In genomic region chr14:31596408-31596807, GRCm38 (mm10) we compare ENCODE assay signal across 32 mouse cellular contexts. TPM values are rescaled to one million over a fixed set of nuclear protein-coding genes. Genes with fewer than 3 reads are reported as not detected.
DNase-seq lines count a peak whose midpoint lies in the region; ATAC-seq and TF ChIP-seq lines count a peak whose summit lies in the region.
"Had no signal": no experiment of that assay in that cellular context is flagged by ENCODE, and none has a peak within 500 bp of the region (broad histone marks: within the 10 kb centered on the region; RNA-seq: fewer than 3 reads in every experiment).

No protein-coding gene starts in this region.

- peak; percentile 55 for DNase-seq in liver, adult 2 months (ENCODE audit: extremely low read depth, low read depth, low spot score)
- peak; percentile 11 to 12 for DNase-seq in monocyte, adult 2 months (ENCODE audit: low read depth in 1 of 2, low spot score in 2 of 2)
- DNase-seq in cerebellum, postnatal 25 days: no peak
- DNase-seq in midbrain, embryonic 10.5 days (ENCODE audit: low spot score): no peak
- no peak for DNase-seq in layer of hippocampus, adult 9-11 months
- DNase-seq: adrenal gland, postnatal 14 days; cerebellum, adult 18-20 months; cerebellum, postnatal 10 days; heart, postnatal 10 days; kidney, postnatal 14 days; liver, embryonic 13.5 days; lung, postnatal 36 days; thymus, adult 2 months; thymus, postnatal 36 days had no signal

- no peak for TF ChIP-seq POLR2A in liver, adult 2 months (IDR thresholded peaks at IDR 0.05; ENCODE audit: extremely low read depth, insufficient read depth, low read length)
- no peak for TF ChIP-seq POLR2A in bone marrow macrophage, adult 2 months (IDR thresholded peaks at IDR 0.05; ENCODE audit: borderline replicate concordance, low read depth, low read length)

- no peaks in the 10 kb centered on the region for H3K36me3 ChIP-seq in liver, adult 2 months (ENCODE audit: control insufficient read depth, insufficient read depth, low read length)
- H3K36me3 ChIP-seq in liver, embryonic 12.5 days: no peaks in the 10 kb centered on the region
- H3K36me3 ChIP-seq in liver, embryonic 16.5 days (ENCODE audit: control insufficient read depth, insufficient read depth): no peaks in the 10 kb centered on the region
- no peaks in the 10 kb centered on the region for H3K36me3 ChIP-seq in midbrain, embryonic 10.5 days
- H3K36me3 ChIP-seq: embryonic facial prominence, embryonic 10.5 days; embryonic facial prominence, embryonic 15.5 days; heart, embryonic 13.5 days; hindbrain, embryonic 12.5 days; liver, embryonic 13.5 days; midbrain, embryonic 15.5 days; neural tube, embryonic 12.5 days had no signal

- no peak for ATAC-seq in liver, embryonic 12.5 days
- ATAC-seq in liver, embryonic 16.5 days (ENCODE audit: low read depth): peak; percentile 35
- ATAC-seq: forebrain, embryonic 13.5 days; intestine, postnatal 0 days; midbrain, embryonic 15.5 days had no signal

- no peaks in the 10 kb centered on the region for H3K79me2 ChIP-seq in liver, adult 2 months (ENCODE audit: control insufficient read depth, insufficient read depth, low read length)

- no peaks in the 10 kb centered on the region for H3K27me3 ChIP-seq in liver, adult 2 months (ENCODE audit: control insufficient read depth, insufficient read depth, low read length)
- no peaks in the 10 kb centered on the region; the same call in 1 of the 2 replicates for H3K27me3 ChIP-seq in liver, embryonic 12.5 days (replicated peaks)
- no peaks in the 10 kb centered on the region for H3K27me3 ChIP-seq in liver, embryonic 16.5 days (ENCODE audit: control insufficient read depth, insufficient read depth, low read depth, low read length)
- no peaks in the 10 kb centered on the region for H3K27me3 ChIP-seq in midbrain, embryonic 10.5 days (ENCODE audit: low read depth, poor library complexity, severe bottlenecking)
- H3K27me3 ChIP-seq: embryonic facial prominence, embryonic 15.5 days; forebrain, embryonic 13.5 days; heart, embryonic 13.5 days; hindbrain, embryonic 12.5 days; liver, embryonic 13.5 days; midbrain, embryonic 15.5 days; neural tube, embryonic 12.5 days had no signal

- WGBS in liver, adult 2 months: 79% methylated on average over 7 of the region's 7 CpGs
- 49% methylated on average over 7 of the region's 7 CpGs for WGBS in liver, embryonic 12.5 days (ENCODE audit: insufficient replicate concordance)
- WGBS in liver, embryonic 16.5 days (ENCODE audit: insufficient replicate concordance): 37% methylated on average over 7 of the region's 7 CpGs
- WGBS in midbrain, embryonic 10.5 days: 84% methylated on average over 7 of the region's 7 CpGs

- H3K4me2 ChIP-seq in liver, embryonic 12.5 days: no peak overlapping the region
- H3K4me2 ChIP-seq in liver, embryonic 16.5 days (ENCODE audit: low read depth, low read length): no peak overlapping the region
- H3K4me2 ChIP-seq: embryonic facial prominence, embryonic 15.5 days; forebrain, embryonic 13.5 days; heart, embryonic 13.5 days; hindbrain, embryonic 12.5 days; liver, embryonic 13.5 days; midbrain, embryonic 15.5 days; neural tube, embryonic 12.5 days had no signal

- H3K9ac ChIP-seq in liver, adult 2 months (ENCODE audit: low read depth, low read length): no peak overlapping the region
- H3K9ac ChIP-seq in liver, embryonic 12.5 days: no peak overlapping the region
- H3K9ac ChIP-seq in liver, embryonic 16.5 days (ENCODE audit: low read depth, low read length): no peak overlapping the region
- H3K9ac ChIP-seq: embryonic facial prominence, embryonic 15.5 days; forebrain, embryonic 13.5 days; heart, embryonic 13.5 days; hindbrain, embryonic 12.5 days; liver, embryonic 13.5 days; midbrain, embryonic 15.5 days; neural tube, embryonic 12.5 days had no signal

- no peak overlapping the region for H3K4me3 ChIP-seq in liver, adult 2 months (ENCODE audit: insufficient read depth, low read depth, low read length)
- H3K4me3 ChIP-seq in liver, embryonic 12.5 days: no peak overlapping the region
- no peak overlapping the region for H3K4me3 ChIP-seq in bone marrow macrophage, adult 2 months (ENCODE audit: insufficient read depth, low read length)
- H3K4me3 ChIP-seq in liver, embryonic 16.5 days (ENCODE audit: low read depth, low read length): no peak overlapping the region
- H3K4me3 ChIP-seq in midbrain, embryonic 10.5 days: no peak overlapping the region
- H3K4me3 ChIP-seq: embryonic facial prominence, embryonic 10.5 days; embryonic facial prominence, embryonic 15.5 days; forebrain, embryonic 13.5 days; heart, embryonic 13.5 days; hindbrain, embryonic 12.5 days; liver, embryonic 13.5 days; midbrain, embryonic 15.5 days; myocyte; neural tube, embryonic 12.5 days had no signal

- H3K4me1 ChIP-seq in liver, adult 2 months (ENCODE audit: control insufficient read depth, insufficient read depth, low read length): no peaks in the 10 kb centered on the region
- H3K4me1 ChIP-seq in liver, embryonic 12.5 days: peaks cover 4% of the 10 kb centered on the region
- H3K4me1 ChIP-seq in bone marrow macrophage, adult 2 months (ENCODE audit: control insufficient read depth, insufficient read depth, low read length): peaks cover 38% of the 10 kb centered on the region
- no peaks in the 10 kb centered on the region for H3K4me1 ChIP-seq in liver, embryonic 16.5 days (ENCODE audit: control insufficient read depth, low read depth, low read length)
- no peaks in the 10 kb centered on the region for H3K4me1 ChIP-seq in midbrain, embryonic 10.5 days
- H3K4me1 ChIP-seq: embryonic facial prominence, embryonic 10.5 days; embryonic facial prominence, embryonic 15.5 days; forebrain, embryonic 13.5 days; heart, embryonic 13.5 days; hindbrain, embryonic 12.5 days; midbrain, embryonic 15.5 days; neural tube, embryonic 12.5 days had no signal

- no peak overlapping the region for H3K27ac ChIP-seq in liver, adult 2 months (replicated peaks; ENCODE audit: insufficient read depth, low read depth, low read length)
- no peak overlapping the region for H3K27ac ChIP-seq in liver, embryonic 12.5 days
- peak overlapping the region; percentile 22 for H3K27ac ChIP-seq in bone marrow macrophage, adult 2 months (ENCODE audit: insufficient read depth, low read depth, low read length)
- H3K27ac ChIP-seq in liver, embryonic 16.5 days (ENCODE audit: low read length): no peak overlapping the region
- no peak overlapping the region for H3K27ac ChIP-seq in midbrain, embryonic 10.5 days (replicated peaks)
- H3K27ac ChIP-seq: embryonic facial prominence, embryonic 10.5 days; embryonic facial prominence, embryonic 15.5 days; forebrain, embryonic 13.5 days; heart, embryonic 13.5 days; hindbrain, embryonic 12.5 days; liver, embryonic 13.5 days; midbrain, embryonic 15.5 days; neural tube, embryonic 12.5 days had no signal

- no peak for TF ChIP-seq CTCF in liver, adult 2 months (IDR thresholded peaks at IDR 0.05; ENCODE audit: low read depth, low read length)
- no peak for TF ChIP-seq CTCF in bone marrow macrophage, adult 2 months (IDR thresholded peaks at IDR 0.05; ENCODE audit: low read depth, low read length)

- H3K9me3 ChIP-seq in liver, embryonic 12.5 days (replicated peaks): no peaks in the 10 kb centered on the region
- H3K9me3 ChIP-seq in liver, embryonic 16.5 days (replicated peaks; ENCODE audit: control insufficient read depth, low read length): no peaks in the 10 kb centered on the region
- H3K9me3 ChIP-seq in midbrain, embryonic 10.5 days (replicated peaks): no peaks in the 10 kb centered on the region
- H3K9me3 ChIP-seq: embryonic facial prominence, embryonic 10.5 days; embryonic facial prominence, embryonic 15.5 days; forebrain, embryonic 13.5 days; heart, embryonic 13.5 days; hindbrain, embryonic 12.5 days; liver, embryonic 13.5 days; midbrain, embryonic 15.5 days; neural tube, embryonic 12.5 days had no signal

RNA-seq across cellular contexts. Expression of gene Colq, which starts 5.3 kb away (rescaled TPM):
- under 0.01 TPM in 1 of 2 replicates, not detected in the other for total RNA-seq in liver, adult 2 months (2014; rRNA removed)
- 0.06 and 0.09 TPM in 2 replicates for polyA plus RNA-seq in liver, adult 2 months (2012; rRNA removed)
- 0.05 and 0.22 TPM in 2 replicates for polyA plus RNA-seq in liver, embryonic 12.5 days (2016; fragmentation: Nextera tagmentation; extraction: Ambion mirVana)
- not detected in 2 replicates for polyA plus RNA-seq in bone marrow macrophage, adult 2 months (2012; ENCODE audit: insufficient read depth, insufficient read length, missing spikeins)
- 0.29 and 0.48 TPM in 2 replicates for polyA plus RNA-seq in liver, embryonic 16.5 days (2015; fragmentation: Nextera tagmentation; extraction: Ambion mirVana)
- 0.05 and 0.16 TPM in 2 replicates for polyA plus RNA-seq in midbrain, embryonic 10.5 days (2016; fragmentation: Nextera tagmentation; extraction: Ambion mirVana)
- polyA plus RNA-seq: forebrain, embryonic 13.5 days; midbrain, embryonic 15.5 days had no signal

RNA-seq across cellular contexts. Expression of gene Gm49387, which starts 44.3 kb away (rescaled TPM):
- total RNA-seq in liver, adult 2 months (2014; rRNA removed): 0.81 TPM in 1 of 2 replicates, not detected in the other
- polyA plus RNA-seq in liver, adult 2 months (2012; rRNA removed): 2.6 and 10.0 TPM in 2 replicates
- polyA plus RNA-seq in liver, embryonic 12.5 days (2016; fragmentation: Nextera tagmentation; extraction: Ambion mirVana): 0.37 and 1.3 TPM in 2 replicates
- not detected in 2 replicates for polyA plus RNA-seq in bone marrow macrophage, adult 2 months (2012; ENCODE audit: insufficient read depth, insufficient read length, missing spikeins)
- 2.1 and 5.1 TPM in 2 replicates for polyA plus RNA-seq in liver, embryonic 16.5 days (2015; fragmentation: Nextera tagmentation; extraction: Ambion mirVana)
- 0.12 and 1.4 TPM in 2 replicates for polyA plus RNA-seq in midbrain, embryonic 10.5 days (2016; fragmentation: Nextera tagmentation; extraction: Ambion mirVana)
- total RNA-seq: gastrocnemius, adult 8-10 months; gastrocnemius, postnatal 4 days; layer of hippocampus, postnatal 10 days; left cerebral cortex, postnatal 14 days had no signal
- polyA plus RNA-seq: brain, embryonic 14.5 days; forebrain, embryonic 13.5 days; heart, embryonic 13.5 days; kidney, embryonic 14.5 days; myocyte; thymus, adult 2 months had no signal

RNA-seq across cellular contexts. Expression of gene Btd, which starts 44.4 kb away (rescaled TPM):
- 42.3 and 60.7 TPM in 2 replicates for total RNA-seq in liver, adult 2 months (2014; rRNA removed)
- 91.4 and 103 TPM in 2 replicates for polyA plus RNA-seq in liver, adult 2 months (2012; rRNA removed)
- polyA plus RNA-seq in liver, embryonic 12.5 days (2016; fragmentation: Nextera tagmentation; extraction: Ambion mirVana): 8.8 and 9.6 TPM in 2 replicates
- 11.9 and 14.2 TPM in 2 replicates for polyA plus RNA-seq in bone marrow macrophage, adult 2 months (2012; ENCODE audit: insufficient read depth, insufficient read length, missing spikeins)
- 13.0 and 15.4 TPM in 2 replicates for polyA plus RNA-seq in liver, embryonic 16.5 days (2015; fragmentation: Nextera tagmentation; extraction: Ambion mirVana)
- 15.5 and 16.4 TPM in 2 replicates for polyA plus RNA-seq in midbrain, embryonic 10.5 days (2016; fragmentation: Nextera tagmentation; extraction: Ambion mirVana)

RNA-seq across cellular contexts. Expression of gene Hacl1, which starts 44.7 kb away (rescaled TPM):
- total RNA-seq in liver, adult 2 months (2014; rRNA removed): 569 and 647 TPM in 2 replicates
- 592 and 631 TPM in 2 replicates for polyA plus RNA-seq in liver, adult 2 months (2012; rRNA removed)
- 7.4 and 9.8 TPM in 2 replicates for polyA plus RNA-seq in liver, embryonic 12.5 days (2016; fragmentation: Nextera tagmentation; extraction: Ambion mirVana)
- 14.3 and 24.7 TPM in 2 replicates for polyA plus RNA-seq in bone marrow macrophage, adult 2 months (2012; ENCODE audit: insufficient read depth, insufficient read length, missing spikeins)
- polyA plus RNA-seq in liver, embryonic 16.5 days (2015; fragmentation: Nextera tagmentation; extraction: Ambion mirVana): 15.9 and 16.1 TPM in 2 replicates
- polyA plus RNA-seq in midbrain, embryonic 10.5 days (2016; fragmentation: Nextera tagmentation; extraction: Ambion mirVana): 7.2 and 9.5 TPM in 2 replicates

Comparison
In these comparisons a context has a peak if more than half of its experiments do, and no peak if none do; other contexts are left out.
1. DNase-seq: peak in liver, adult 2 months (single experiment) and monocyte, adult 2 months (2 of 2); none in cerebellum, postnatal 25 days (0 of 2), midbrain, embryonic 10.5 days (single experiment) and layer of hippocampus, adult 9-11 months (single experiment).